Mouse (Mus musculus): ENCODE data around the gene Csrnp3.
"Not testable (repeated sequence)": the region's sequence is repeated elsewhere in the genome, so short reads cannot be mapped to it uniquely, and the experiment has no call there.

Csrnp3 gene

GRCm38 (mm10) chr2:65845551-65845950 is at the start of gene Csrnp3:
Csrnp3 (plus strand) TSS chr2:65845767.
- DNase-seq (ENCODE audit: extremely low spot score, low read depth, low spot score): peak; percentile 64

- no peak for DNase-seq (ENCODE audit: extremely low spot score, low read depth, low spot score)
These were observed 44.4 kb upstream of the Csrnp3 start for GRCm38 (mm10) chr2:65801054-65801709.

GRCm38 (mm10) chr2:65806556-65806955 is 39.0 kb upstream of the Csrnp3 start:
- no peak for DNase-seq (ENCODE audit: extremely low spot score, low read depth, low spot score)

- DNase-seq (ENCODE audit: extremely low spot score, low read depth, low spot score): not testable (repeated sequence)
These were observed 34.4 kb upstream of the Csrnp3 start for GRCm38 (mm10) chr2:65811203-65811602.

- peak; percentile 81 for DNase-seq (ENCODE audit: extremely low spot score, low read depth, low spot score)
These were observed 27.3 kb upstream of the Csrnp3 start for GRCm38 (mm10) chr2:65818080-65818796.

- DNase-seq (ENCODE audit: extremely low spot score, low read depth, low spot score): no peak
These were observed 25.3 kb upstream of the Csrnp3 start for GRCm38 (mm10) chr2:65820114-65820769.

- DNase-seq (ENCODE audit: extremely low spot score, low read depth, low spot score): no peak
These were observed 19.3 kb upstream of the Csrnp3 start for GRCm38 (mm10) chr2:65826314-65826713.

GRCm38 (mm10) chr2:65826801-65827200 is 18.8 kb upstream of the Csrnp3 start:
- no peak for DNase-seq (ENCODE audit: extremely low spot score, low read depth, low spot score)

- DNase-seq (ENCODE audit: extremely low spot score, low read depth, low spot score): no peak
These were observed 16.9 kb upstream of the Csrnp3 start for GRCm38 (mm10) chr2:65828699-65829098.

- DNase-seq (ENCODE audit: extremely low spot score, low read depth, low spot score): no peak
These were observed 12.7 kb upstream of the Csrnp3 start for GRCm38 (mm10) chr2:65832738-65833395.

GRCm38 (mm10) chr2:65833421-65833820 is 12.1 kb upstream of the Csrnp3 start:
- DNase-seq (ENCODE audit: extremely low spot score, low read depth, low spot score): no peak

- no peak for DNase-seq (ENCODE audit: extremely low spot score, low read depth, low spot score)
These were observed 4.0 kb upstream of the Csrnp3 start for GRCm38 (mm10) chr2:65841606-65842005.

- no peak for DNase-seq (ENCODE audit: extremely low spot score, low read depth, low spot score)
These were observed 3.2 kb upstream of the Csrnp3 start for GRCm38 (mm10) chr2:65842356-65842755.

GRCm38 (mm10) chr2:65846000-65846755 is 611 bp downstream of the Csrnp3 start:
- DNase-seq (ENCODE audit: extremely low spot score, low read depth, low spot score): peak; percentile 46

- no peak for DNase-seq (ENCODE audit: extremely low spot score, low read depth, low spot score)
These were observed 2.0 kb downstream of the Csrnp3 start for GRCm38 (mm10) chr2:65847463-65848110.

- DNase-seq (ENCODE audit: extremely low spot score, low read depth, low spot score): no peak
These were observed 3.1 kb downstream of the Csrnp3 start for GRCm38 (mm10) chr2:65848706-65849105.

GRCm38 (mm10) chr2:65850282-65850681 is 4.7 kb downstream of the Csrnp3 start:
- DNase-seq (ENCODE audit: extremely low spot score, low read depth, low spot score): not testable (repeated sequence)

- DNase-seq (ENCODE audit: extremely low spot score, low read depth, low spot score): no peak
These were observed 11.2 kb downstream of the Csrnp3 start for GRCm38 (mm10) chr2:65856791-65857190.

GRCm38 (mm10) chr2:65859767-65860727 is 14.5 kb downstream of the Csrnp3 start:
- no peak for DNase-seq (ENCODE audit: extremely low spot score, low read depth, low spot score)
